Mouse (Mus musculus) kidney, postnatal 0 days (tissue): ENCODE data around the gene Grik1. TPM values are rescaled to one million over a fixed set of nuclear protein-coding genes. Genes with fewer than 3 reads are reported as not detected.

Source experiments
- ATAC-seq: fragments of 200-750 bp; cut with Nextera tagmentation; replicated peaks from 2 replicates; pipeline ENCODE4 v1.8.0; 2017; ENCODE audit warnings: low read depth, moderate number of reproducible peaks, moderate TSS enrichment, moderate library complexity; ENCODE audit not compliant: low FRiP score
- DNase-seq: peaks from one replicate; pipeline ENCODE4 v3.0.0-alpha.2; 2016; ENCODE audit warnings: low spot score
- H3K27ac ChIP-seq: fragments of 300-500 bp; sonication (generic); 2 replicates; pipeline ENCODE4 v1.5.1; 2014; ENCODE audit warnings: mild to moderate bottlenecking
- H3K27me3 ChIP-seq: fragments of 300-500 bp; sonication (generic); 2 replicates; pipeline ENCODE4 v1.6.1; 2014; ENCODE audit warnings: low read length, mixed read lengths; ENCODE audit not compliant: insufficient read depth
- H3K36me3 ChIP-seq: fragments of 300-500 bp; sonication (generic); 2 replicates; pipeline ENCODE4 v1.6.1; 2014; ENCODE audit warnings: low read length, mixed read lengths; ENCODE audit not compliant: insufficient read depth
- H3K4me1 ChIP-seq: fragments of 300-500 bp; sonication (generic); replicated peaks from 2 replicates; pipeline ENCODE4 v1.6.1; 2014; ENCODE audit warnings: antibody characterized with exemption, low read length, mixed read lengths; ENCODE audit not compliant: insufficient read depth
- H3K4me2 ChIP-seq: fragments of 300-500 bp; sonication (generic); 2 replicates; pipeline ENCODE4 v1.6.1; 2014; ENCODE audit warnings: mild to moderate bottlenecking, low read length, moderate library complexity, mixed read lengths
- H3K4me3 ChIP-seq: fragments of 300-500 bp; sonication (generic); replicated peaks from 2 replicates; pipeline ENCODE4 v1.5.1; 2014; ENCODE audit warnings: low read depth, low read length
- H3K9ac ChIP-seq: fragments of 300-500 bp; sonication (generic); 2 replicates; pipeline ENCODE4 v1.6.1; 2014; ENCODE audit warnings: low read depth, low read length
- H3K9me3 ChIP-seq: fragments of 300-500 bp; sonication (generic); replicated peaks from 2 replicates; pipeline ENCODE4 v1.6.1; 2016; ENCODE audit warnings: low read length, inconsistent platforms, mixed read lengths
- CTCF ChIP-seq: IDR thresholded peaks from 2 replicates; pipeline ENCODE4 v1.5.1; 2016; ENCODE audit warnings: antibody characterized with exemption, low read depth, mild to moderate bottlenecking, moderate library complexity
- WGBS: fragments of 180-500 bp; shearing (Covaris S2); extraction: QIAGEN DNeasy Blood & Tissue Kit; methylation state at CpG from one replicate; pipeline ENCODE4 v1.1.7; 2014; 5-methylcytosine and 5-hydroxymethylcytosine counted together
- polyA plus RNA-seq: library from polyadenylated mRNA; unstranded; fragments of >200 nt; fragmentation: Nextera tagmentation; extraction: Ambion mirVana; gene quantifications from 2 replicates; pipeline ENCODE4 v1.2.1, GENCODE M21; 2015

The Grik1 gene
- polyA plus RNA-seq, 1 experiment from 2014 or later, result 0.34 TPM

DNA sequence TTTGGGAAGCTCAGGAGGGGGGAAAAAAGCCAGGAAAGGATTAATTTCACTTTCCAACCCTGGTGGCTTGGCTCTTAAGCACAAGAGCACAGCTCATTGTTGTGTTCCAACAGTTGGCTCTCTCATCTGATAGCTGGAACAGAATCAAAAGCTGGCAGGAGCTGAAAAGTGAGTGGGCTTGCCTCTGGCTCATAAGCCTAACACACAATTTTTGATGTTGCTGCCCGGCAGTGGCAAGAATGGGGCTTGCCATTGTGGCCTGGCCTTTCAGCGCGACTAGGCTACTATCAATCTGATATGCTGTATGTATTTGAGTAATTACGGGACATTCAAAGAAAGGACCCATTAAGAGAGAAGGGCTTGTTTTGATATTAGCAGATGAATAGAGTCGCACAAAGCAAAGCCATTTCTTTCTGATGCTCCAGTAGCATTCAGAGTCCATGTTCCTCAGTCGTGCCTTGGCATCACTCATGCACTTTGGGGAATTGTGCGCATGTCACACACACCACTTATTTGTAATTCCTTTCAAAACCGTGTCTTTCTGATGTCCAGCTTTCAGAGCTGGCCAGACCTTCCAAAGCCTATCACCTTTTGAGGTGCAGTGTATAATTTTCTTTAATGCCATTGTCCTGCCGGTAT lies 115.9 kb downstream of the Grik1 start:
- 91% methylated on average over 9 of the region's 9 CpGs for WGBS
- Histone ChIP-seq H3K27ac (no peak overlapping the region), H3K27me3 (no peaks in the 10 kb centered on the region), H3K4me2 (no peak overlapping the region), H3K9me3 (no peaks in the 10 kb centered on the region), H3K4me1 (no peaks in the 10 kb centered on the region), H3K9ac (no peak overlapping the region), H3K36me3 (no peaks in the 10 kb centered on the region), H3K4me3 (no peak overlapping the region)
- ATAC-seq (no peak), DNase-seq (no peak)
- no peak for TF ChIP-seq CTCF

DNA sequence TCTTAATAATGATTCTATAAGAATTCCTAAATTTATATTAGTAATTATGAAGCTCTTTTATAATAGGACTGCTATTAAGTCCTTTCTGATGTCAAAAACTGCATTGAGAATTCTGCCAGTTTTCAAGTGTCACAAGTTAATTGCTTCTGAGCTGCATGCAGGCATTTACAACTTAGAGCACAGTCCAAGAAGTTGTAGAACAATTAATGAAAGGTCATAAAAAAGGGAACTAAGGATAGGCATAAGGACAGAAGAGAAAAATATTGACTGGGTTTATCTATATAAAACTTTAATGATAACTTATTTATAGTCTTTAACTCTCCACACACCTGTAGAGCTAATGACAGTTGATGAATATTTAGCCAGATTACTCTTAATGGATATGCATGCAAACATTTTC lies 123.5 kb downstream of the Grik1 start:
- H3K36me3 ChIP-seq, result no peaks in the 10 kb centered on the region
- no peaks in the 10 kb centered on the region for H3K27me3 ChIP-seq
- no peak overlapping the region for H3K4me2 ChIP-seq
- DNase-seq (no peak), ATAC-seq (no peak)
- no peak overlapping the region for H3K27ac ChIP-seq
- no peaks in the 10 kb centered on the region for H3K4me1 ChIP-seq
- no peak for TF ChIP-seq CTCF
- H3K4me3 ChIP-seq, result no peak overlapping the region
- H3K9me3 ChIP-seq, result no peaks in the 10 kb centered on the region
- no peak overlapping the region for H3K9ac ChIP-seq

DNA sequence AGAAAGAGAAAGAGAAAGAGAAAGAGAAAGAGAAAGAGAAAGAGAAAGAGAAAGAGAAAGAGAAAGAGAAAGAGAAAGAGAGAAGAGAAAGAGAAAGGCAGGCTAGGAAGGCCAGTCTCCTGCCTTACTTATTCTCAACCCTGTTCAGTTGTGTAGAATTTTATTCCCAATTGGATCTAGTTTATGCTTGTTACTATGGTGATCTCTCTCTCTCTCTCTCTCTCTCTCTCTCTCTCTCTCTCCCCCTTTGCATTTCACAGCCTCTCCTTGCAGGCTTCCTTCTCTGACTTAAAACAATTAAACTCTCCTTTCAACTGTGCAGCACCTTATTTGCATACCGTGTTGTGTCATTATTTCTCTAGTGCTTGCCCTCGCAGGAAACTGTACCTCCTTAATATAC lies 147.5 kb downstream of the Grik1 start:
- Histone ChIP-seq H3K9ac (no peak overlapping the region), H3K9me3 (no peaks in the 10 kb centered on the region), H3K4me2 (no peak overlapping the region), H3K27me3 (no peaks in the 10 kb centered on the region), H3K4me3 (no peak overlapping the region), H3K27ac (no peak overlapping the region), H3K4me1 (no peaks in the 10 kb centered on the region), H3K36me3 (no peaks in the 10 kb centered on the region)
- 50% methylated on average over 2 of the region's 2 CpGs for WGBS
- DNase-seq (no peak), ATAC-seq (no peak)
- TF ChIP-seq CTCF, result no peak

DNA sequence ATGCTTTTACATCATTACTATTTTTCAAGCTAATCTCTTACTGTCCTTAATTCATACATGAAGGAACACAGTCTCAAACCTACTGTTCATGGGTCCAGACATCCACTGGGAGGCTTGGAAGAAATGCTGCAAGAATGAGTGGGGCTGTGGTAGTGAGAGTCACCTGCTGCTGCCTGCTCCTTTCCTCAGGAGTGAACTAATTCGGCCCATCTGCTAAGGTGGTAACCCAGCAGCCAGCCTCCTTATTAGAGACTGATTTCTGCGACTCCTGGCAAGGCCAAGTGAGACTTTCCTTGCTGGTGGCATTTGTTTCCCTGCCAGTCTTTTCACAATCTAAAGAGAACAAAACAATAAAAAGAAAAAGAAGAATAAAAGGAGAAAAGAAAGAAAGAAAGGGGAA lies 147.9 kb downstream of the Grik1 start:
- H3K36me3 ChIP-seq, result no peaks in the 10 kb centered on the region
- H3K27ac ChIP-seq, result no peak overlapping the region
- no peaks in the 10 kb centered on the region for H3K27me3 ChIP-seq
- ATAC-seq, result no peak
- H3K9me3 ChIP-seq, result no peaks in the 10 kb centered on the region
- H3K4me1 ChIP-seq, result no peaks in the 10 kb centered on the region
- H3K4me3 ChIP-seq, result no peak overlapping the region
- no peak overlapping the region for H3K9ac ChIP-seq
- no peak for TF ChIP-seq CTCF
- 64% methylated on average over 2 of the region's 2 CpGs for whole genome bisulfite sequencing
- no peak for DNase-seq
- no peak overlapping the region for H3K4me2 ChIP-seq

DNA sequence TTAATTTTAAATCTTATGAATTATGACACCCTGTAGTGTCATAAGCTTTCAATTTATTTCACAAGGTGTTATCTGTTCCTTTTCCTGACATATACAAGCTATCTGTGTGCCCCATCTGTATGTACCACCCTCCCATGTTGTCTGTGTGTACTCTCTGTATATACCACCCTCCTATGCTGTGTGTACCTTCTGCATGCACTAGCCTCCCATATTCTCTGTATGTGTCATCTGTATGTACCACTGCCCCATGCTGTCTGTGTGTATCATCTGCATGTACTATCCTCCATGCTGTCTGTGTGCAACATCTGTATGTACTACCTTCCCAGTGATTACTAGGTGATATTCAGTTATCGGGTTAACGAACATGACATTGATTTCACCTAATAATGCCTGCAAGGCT lies 148.5 kb downstream of the Grik1 start:
- Histone ChIP-seq H3K9ac (no peak overlapping the region), H3K36me3 (no peaks in the 10 kb centered on the region), H3K4me2 (no peak overlapping the region), H3K9me3 (no peaks in the 10 kb centered on the region), H3K27ac (no peak overlapping the region), H3K27me3 (no peaks in the 10 kb centered on the region), H3K4me3 (no peak overlapping the region), H3K4me1 (no peaks in the 10 kb centered on the region)
- 97% methylated on average over 2 of the region's 2 CpGs for WGBS
- DNase-seq, result no peak
- no peak for TF ChIP-seq CTCF
- no peak for ATAC-seq

DNA sequence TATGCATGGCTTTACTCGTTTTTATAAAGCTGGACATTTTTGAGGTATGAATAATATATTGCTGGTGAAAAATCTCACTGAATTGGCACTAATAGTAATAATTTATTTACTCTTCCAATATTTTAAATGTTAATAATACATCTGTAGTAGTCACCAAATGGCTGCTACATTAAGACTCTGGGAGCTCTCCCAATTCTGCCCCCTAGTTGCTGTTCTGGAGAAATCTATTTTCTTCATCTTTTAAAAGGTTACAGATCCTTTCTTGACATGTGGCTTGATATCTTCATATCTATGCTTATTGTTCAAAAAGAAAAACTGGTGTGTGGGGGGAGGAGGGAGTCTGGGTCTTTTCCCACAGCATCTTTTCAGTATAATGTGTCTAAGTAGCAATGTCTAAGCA lies 151.2 kb downstream of the Grik1 start:
- H3K4me2 ChIP-seq, result no peak overlapping the region
- 73% methylated on average over 1 of the region's 1 CpGs for WGBS
- no peak for ATAC-seq
- H3K9ac ChIP-seq, result no peak overlapping the region
- H3K27me3 ChIP-seq, result no peaks in the 10 kb centered on the region
- H3K4me1 ChIP-seq, result no peaks in the 10 kb centered on the region
- no peaks in the 10 kb centered on the region for H3K9me3 ChIP-seq
- DNase-seq, result no peak
- H3K4me3 ChIP-seq, result no peak overlapping the region
- H3K36me3 ChIP-seq, result no peaks in the 10 kb centered on the region
- TF ChIP-seq CTCF, result no peak
- no peak overlapping the region for H3K27ac ChIP-seq

DNA sequence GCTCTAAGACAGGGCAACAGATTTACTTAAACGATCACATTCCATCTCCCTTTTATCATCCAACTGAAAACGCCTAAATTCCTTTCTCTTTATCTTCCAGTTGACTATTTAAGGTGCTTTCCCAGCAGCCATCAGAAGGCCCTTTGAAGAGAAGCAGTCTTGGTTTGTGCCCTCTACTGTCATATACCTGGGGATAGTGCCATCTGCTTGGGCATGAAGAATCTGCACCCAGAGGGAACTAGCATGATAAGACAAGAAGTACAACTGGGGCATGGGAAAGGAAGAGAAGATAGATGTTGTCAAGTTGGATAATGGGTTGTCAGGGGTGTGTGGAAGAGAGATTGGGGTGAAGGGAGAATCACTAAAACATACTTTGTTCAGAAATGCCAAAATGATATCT lies 157.1 kb downstream of the Grik1 start:
- no peak overlapping the region for H3K4me2 ChIP-seq
- no peak for TF ChIP-seq CTCF
- no peak overlapping the region for H3K27ac ChIP-seq
- H3K27me3 ChIP-seq, result no peaks in the 10 kb centered on the region
- ATAC-seq (no peak), DNase-seq (no peak)
- H3K36me3 ChIP-seq, result no peaks in the 10 kb centered on the region
- WGBS, result 68% methylated on average over 2 of the region's 2 CpGs
- H3K4me1 ChIP-seq, result no peaks in the 10 kb centered on the region
- H3K9ac ChIP-seq, result no peak overlapping the region
- H3K4me3 ChIP-seq, result no peak overlapping the region
- H3K9me3 ChIP-seq, result no peaks in the 10 kb centered on the region
